Mouse (Mus musculus) kidney, embryonic 15.5 days (tissue): ENCODE results near the gene Cmas. TPM values are rescaled to one million over a fixed set of nuclear protein-coding genes. Genes with fewer than 3 reads are reported as not detected.

Experiments used
- ATAC-seq: fragments of 200-750 bp; cut with Nextera tagmentation; replicated peaks from 2 replicates; pipeline ENCODE4 v1.8.0; 2017; ENCODE audit warnings: moderate TSS enrichment; ENCODE audit not compliant: low FRiP score
- H3K27ac ChIP-seq: fragments of 300-500 bp; sonication (generic); 2 replicates; pipeline ENCODE4 v1.5.1; 2015; ENCODE audit warnings: mild to moderate bottlenecking, inconsistent platforms
- H3K27me3 ChIP-seq: fragments of 300-500 bp; sonication (generic); 2 replicates; pipeline ENCODE4 v1.6.1; 2015; ENCODE audit warnings: inconsistent platforms
- H3K36me3 ChIP-seq: fragments of 300-500 bp; sonication (generic); 2 replicates; pipeline ENCODE4 v1.6.1; 2015; ENCODE audit warnings: inconsistent platforms
- H3K4me1 ChIP-seq: fragments of 300-500 bp; sonication (generic); 2 replicates; pipeline ENCODE4 v1.6.1; 2015; ENCODE audit warnings: inconsistent platforms
- H3K4me2 ChIP-seq: fragments of 300-500 bp; sonication (generic); 2 replicates; pipeline ENCODE4 v1.6.1; 2015; ENCODE audit warnings: moderate library complexity, mild to moderate bottlenecking, inconsistent platforms
- H3K4me3 ChIP-seq: fragments of 300-500 bp; sonication (generic); replicated peaks from 2 replicates; pipeline ENCODE4 v1.5.1; 2015; ENCODE audit warnings: mild to moderate bottlenecking, inconsistent platforms
- H3K9ac ChIP-seq: fragments of 300-500 bp; sonication (generic); 2 replicates; pipeline ENCODE4 v1.6.1; 2015; ENCODE audit warnings: mild to moderate bottlenecking, inconsistent platforms
- H3K9me3 ChIP-seq: fragments of 300-500 bp; sonication (generic); replicated peaks from 2 replicates; pipeline ENCODE4 v1.6.1; 2016; ENCODE audit warnings: inconsistent platforms
- WGBS: fragments of 180-500 bp; shearing (Covaris S2); methylation state at CpG from one replicate; pipeline ENCODE4 v1.1.7; 2015; ENCODE audit warnings: mixed read lengths; 5-methylcytosine and 5-hydroxymethylcytosine counted together
- polyA plus RNA-seq: library from polyadenylated mRNA; unstranded; fragments of >200 nt; fragmentation: Nextera tagmentation; extraction: Ambion mirVana; gene quantifications from 2 replicates; pipeline ENCODE4 v1.2.1, GENCODE M21; 2015

Gene Cmas
- polyA plus RNA-seq, 1 experiment from 2014 or later: 77.2 TPM

- H3K4me3 ChIP-seq: peak overlapping the region; percentile 65
- H3K27me3 ChIP-seq: peaks cover 24% of the 10 kb centered on the region
- peak overlapping the region; percentile 66 for H3K9ac ChIP-seq
- H3K4me1 ChIP-seq: peaks cover 14% of the 10 kb centered on the region
- H3K4me2 ChIP-seq: peak overlapping the region; percentile 66
- no peak for ATAC-seq
- no peaks in the 10 kb centered on the region for H3K9me3 ChIP-seq
- peaks cover 17% of the 10 kb centered on the region for H3K36me3 ChIP-seq
- WGBS: 40% methylated on average over 10 of the region's 10 CpGs
- peak overlapping the region; percentile 56; the same call in 1 of the 2 replicates for H3K27ac ChIP-seq
These were observed 964 bp downstream of the Cmas start for GRCm38 (mm10) chr6:142757334-142757965.

- WGBS: 88% methylated on average over 6 of the region's 6 CpGs
- H3K27ac ChIP-seq: peak overlapping the region; percentile 24; the same call in 1 of the 2 replicates
- peaks cover 17% of the 10 kb centered on the region for H3K36me3 ChIP-seq
- no peaks in the 10 kb centered on the region for H3K9me3 ChIP-seq
- H3K4me3 ChIP-seq: peak overlapping the region; percentile 65
- H3K4me1 ChIP-seq: peaks cover 14% of the 10 kb centered on the region
- peak overlapping the region; percentile 66 for H3K4me2 ChIP-seq
- peaks cover 21% of the 10 kb centered on the region for H3K27me3 ChIP-seq
- no peak for ATAC-seq
- no peak overlapping the region for H3K9ac ChIP-seq
These were observed 1.5 kb downstream of the Cmas start for GRCm38 (mm10) chr6:142757976-142758375.

- H3K9me3 ChIP-seq: no peaks in the 10 kb centered on the region
- H3K9ac ChIP-seq: no peak overlapping the region
- H3K4me3 ChIP-seq: no peak overlapping the region
- peaks cover 17% of the 10 kb centered on the region for H3K36me3 ChIP-seq
- WGBS: 93% methylated on average over 6 of the region's 6 CpGs
- peaks cover 16% of the 10 kb centered on the region for H3K27me3 ChIP-seq
- H3K4me1 ChIP-seq: peaks cover 14% of the 10 kb centered on the region
- no peak overlapping the region for H3K27ac ChIP-seq
- no peak for ATAC-seq
- H3K4me2 ChIP-seq: 0 out of 2 replicates have a peak overlapping the region, but pooled peaks have one; percentile 66
These were observed 2.1 kb downstream of the Cmas start for GRCm38 (mm10) chr6:142758562-142758961.

- H3K27ac ChIP-seq: no peak overlapping the region
- H3K9me3 ChIP-seq: no peaks in the 10 kb centered on the region
- no peak overlapping the region for H3K4me2 ChIP-seq
- WGBS: 78% methylated on average over 2 of the region's 2 CpGs
- no peak overlapping the region for H3K9ac ChIP-seq
- no peak for ATAC-seq
- peaks cover 14% of the 10 kb centered on the region for H3K4me1 ChIP-seq
- H3K36me3 ChIP-seq: peaks cover 24% of the 10 kb centered on the region
- H3K4me3 ChIP-seq: no peak overlapping the region
- peaks cover 12% of the 10 kb centered on the region for H3K27me3 ChIP-seq
These were observed 3.1 kb downstream of the Cmas start for GRCm38 (mm10) chr6:142759633-142760032.

GRCm38 (mm10) chr6:142764933-142765332 is 8.4 kb downstream of the Cmas start:
- Histone ChIP-seq H3K27me3 (no peaks in the 10 kb centered on the region), H3K9me3 (no peaks in the 10 kb centered on the region), H3K36me3 (peaks cover 66% of the 10 kb centered on the region), H3K4me2 (no peak overlapping the region), H3K9ac (no peak overlapping the region), H3K4me3 (no peak overlapping the region), H3K27ac (no peak overlapping the region), H3K4me1 (no peaks in the 10 kb centered on the region)
- no peak for ATAC-seq
- WGBS: 66% methylated on average over 2 of the region's 2 CpGs

GRCm38 (mm10) chr6:142767305-142767704 is 10.8 kb downstream of the Cmas start:
- H3K36me3 ChIP-seq: peaks cover 82% of the 10 kb centered on the region
- H3K4me3 ChIP-seq: no peak overlapping the region
- H3K9ac ChIP-seq: no peak overlapping the region
- H3K27me3 ChIP-seq: no peaks in the 10 kb centered on the region
- peak; percentile 72 for ATAC-seq
- H3K4me1 ChIP-seq: no peaks in the 10 kb centered on the region
- 55% methylated on average over 9 of the region's 9 CpGs for WGBS
- no peaks in the 10 kb centered on the region for H3K9me3 ChIP-seq
- H3K27ac ChIP-seq: no peak overlapping the region
- H3K4me2 ChIP-seq: no peak overlapping the region

GRCm38 (mm10) chr6:142769896-142770295 is 13.4 kb downstream of the Cmas start:
- no peak for ATAC-seq

GRCm38 (mm10) chr6:142771643-142772042 is 15.2 kb downstream of the Cmas start:
- no peaks in the 10 kb centered on the region for H3K4me1 ChIP-seq
- H3K27me3 ChIP-seq: no peaks in the 10 kb centered on the region
- H3K9me3 ChIP-seq: no peaks in the 10 kb centered on the region
- H3K27ac ChIP-seq: no peak overlapping the region
- 85% methylated on average over 4 of the region's 4 CpGs for WGBS
- ATAC-seq: no peak
- peaks cover 96% of the 10 kb centered on the region for H3K36me3 ChIP-seq
- no peak overlapping the region for H3K4me2 ChIP-seq
- H3K9ac ChIP-seq: no peak overlapping the region
- no peak overlapping the region for H3K4me3 ChIP-seq

More at GRCm38 (mm10) chr6:142769896-142770295, 13.4 kb downstream of the Cmas start:
- Histone ChIP-seq H3K4me1 (no peaks in the 10 kb centered on the region), H3K4me2 (no peak overlapping the region), H3K27ac (no peak overlapping the region), H3K27me3 (no peaks in the 10 kb centered on the region), H3K9me3 (no peaks in the 10 kb centered on the region), H3K4me3 (no peak overlapping the region), H3K36me3 (peaks cover 98% of the 10 kb centered on the region), H3K9ac (no peak overlapping the region)
- 89% methylated on average over 3 of the region's 3 CpGs for WGBS

- Histone ChIP-seq H3K36me3 (peaks cover 76% of the 10 kb centered on the region), H3K4me1 (no peaks in the 10 kb centered on the region), H3K4me3 (no peak overlapping the region), H3K27me3 (no peaks in the 10 kb centered on the region), H3K27ac (no peak overlapping the region), H3K9me3 (no peaks in the 10 kb centered on the region), H3K9ac (no peak overlapping the region), H3K4me2 (no peak overlapping the region)
- WGBS: 92% methylated on average over 5 of the region's 5 CpGs
- ATAC-seq: no peak
These were observed 17.1 kb downstream of the Cmas start for GRCm38 (mm10) chr6:142773566-142773965.

- Histone ChIP-seq H3K9ac (no peak overlapping the region), H3K27ac (no peak overlapping the region), H3K4me3 (no peak overlapping the region), H3K4me1 (peaks cover 5% of the 10 kb centered on the region; the same call in 1 of the 2 replicates), H3K9me3 (no peaks in the 10 kb centered on the region), H3K27me3 (no peaks in the 10 kb centered on the region), H3K36me3 (peaks cover 43% of the 10 kb centered on the region), H3K4me2 (no peak overlapping the region)
- 69% methylated on average over 4 of the region's 4 CpGs for WGBS
- ATAC-seq: no peak
These were observed 20.4 kb downstream of the Cmas start for GRCm38 (mm10) chr6:142776935-142777334.

- WGBS: 46% methylated on average over 11 of the region's 11 CpGs
- ATAC-seq: peak; percentile 50; the same call in 1 of the 2 replicates
These were observed 22.7 kb downstream of the Cmas start for GRCm38 (mm10) chr6:142779045-142779811.

More at GRCm38 (mm10) chr6:142779045-142779811, 22.7 kb downstream of the Cmas start:
- no peak overlapping the region for H3K9ac ChIP-seq
- H3K4me2 ChIP-seq: no peak overlapping the region
- H3K4me1 ChIP-seq: peaks cover 5% of the 10 kb centered on the region; the same call in 1 of the 2 replicates
- no peaks in the 10 kb centered on the region for H3K9me3 ChIP-seq
- no peak overlapping the region for H3K4me3 ChIP-seq
- peaks cover 21% of the 10 kb centered on the region for H3K36me3 ChIP-seq
- no peak overlapping the region for H3K27ac ChIP-seq
- H3K27me3 ChIP-seq: no peaks in the 10 kb centered on the region
